Mouse (Mus musculus): ENCODE measurements around the gene Socs3. TPM values are rescaled to one million over a fixed set of nuclear protein-coding genes. Genes with fewer than 3 reads are reported as not detected.

Socs3 gene
- polyA plus RNA-seq, 1 experiment from 2014 or later, result 3.4 TPM

DNA sequence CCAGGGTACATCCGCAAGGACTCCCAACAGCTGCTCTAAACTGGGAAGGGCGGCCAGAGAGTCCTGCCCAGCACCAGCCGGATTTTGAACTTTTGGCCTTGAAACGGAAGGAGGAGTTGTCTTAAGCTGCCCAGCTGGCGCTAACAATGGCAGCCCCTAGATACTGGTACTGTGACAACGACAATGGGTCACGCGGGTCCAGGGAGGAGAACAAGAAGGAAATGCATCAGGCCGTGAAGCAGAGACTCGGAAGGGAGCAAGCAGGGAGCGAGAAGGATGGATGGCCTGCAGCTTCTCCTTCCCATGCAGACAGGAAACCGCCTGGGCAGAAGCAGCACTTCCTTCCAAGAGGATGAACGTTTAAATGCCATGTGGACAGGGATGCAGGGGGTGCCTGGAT is 14.2 kb downstream of the Socs3 start:
- H3K36me3 ChIP-seq (ENCODE audit: control insufficient read depth, insufficient read depth, low read length), result no peaks in the 10 kb centered on the region
- no peak overlapping the region for H3K9ac ChIP-seq (ENCODE audit: low read depth, low read length)
- H3K4me3 ChIP-seq (ENCODE audit: low read depth, low read length), result no peak overlapping the region
- H3K9me3 ChIP-seq (ENCODE audit: control insufficient read depth, low read length), result no peaks in the 10 kb centered on the region
- ATAC-seq (ENCODE audit: low FRiP score) (no peak), DNase-seq (ENCODE audit: low spot score) (no peak)
- no peak overlapping the region for H3K4me2 ChIP-seq (replicated peaks; ENCODE audit: low read depth, low read length)
- H3K27me3 ChIP-seq (ENCODE audit: control insufficient read depth, insufficient read depth, low read length), result peaks cover 2% of the 10 kb centered on the region
- no peak overlapping the region for H3K27ac ChIP-seq (ENCODE audit: low read depth, low read length)
- H3K4me1 ChIP-seq (replicated peaks; ENCODE audit: control insufficient read depth, insufficient read depth, low read length), result no peaks in the 10 kb centered on the region
- WGBS, result 48% methylated on average over 13 of the region's 13 CpGs

DNA sequence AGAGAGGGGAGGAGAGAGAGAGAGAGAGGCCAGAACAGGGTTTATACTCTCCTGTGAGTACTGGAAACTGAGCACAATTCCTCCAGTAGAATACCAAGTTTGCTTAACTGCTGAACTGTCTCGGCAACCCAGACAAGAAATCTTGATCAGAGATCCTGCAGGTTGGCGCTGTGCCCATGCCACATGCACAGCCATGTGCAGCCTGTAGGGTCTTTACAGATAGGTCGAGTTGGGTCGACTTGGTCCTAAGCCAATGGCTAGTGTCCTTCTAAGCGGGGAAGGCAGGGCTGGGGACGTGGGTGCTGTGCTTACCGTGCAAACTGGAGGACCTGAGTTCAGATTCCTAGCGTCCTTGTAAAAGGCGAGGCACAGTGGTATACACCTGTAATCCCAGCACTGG is 15.0 kb downstream of the Socs3 start:
- no peak overlapping the region for H3K9ac ChIP-seq (ENCODE audit: low read depth, low read length)
- ATAC-seq (ENCODE audit: low FRiP score) (no peak), DNase-seq (ENCODE audit: low spot score) (no peak)
- H3K4me1 ChIP-seq (replicated peaks; ENCODE audit: control insufficient read depth, insufficient read depth, low read length), result no peaks in the 10 kb centered on the region; the same call in 1 of the 2 replicates
- H3K9me3 ChIP-seq (ENCODE audit: control insufficient read depth, low read length), result no peaks in the 10 kb centered on the region
- no peak overlapping the region for H3K27ac ChIP-seq (ENCODE audit: low read depth, low read length)
- 91% methylated on average over 9 of the region's 9 CpGs for WGBS
- no peaks in the 10 kb centered on the region for H3K36me3 ChIP-seq (ENCODE audit: control insufficient read depth, insufficient read depth, low read length)
- H3K4me3 ChIP-seq (ENCODE audit: low read depth, low read length), result no peak overlapping the region
- H3K27me3 ChIP-seq (ENCODE audit: control insufficient read depth, insufficient read depth, low read length), result peaks cover 2% of the 10 kb centered on the region
- H3K4me2 ChIP-seq (replicated peaks; ENCODE audit: low read depth, low read length), result no peak overlapping the region

DNA sequence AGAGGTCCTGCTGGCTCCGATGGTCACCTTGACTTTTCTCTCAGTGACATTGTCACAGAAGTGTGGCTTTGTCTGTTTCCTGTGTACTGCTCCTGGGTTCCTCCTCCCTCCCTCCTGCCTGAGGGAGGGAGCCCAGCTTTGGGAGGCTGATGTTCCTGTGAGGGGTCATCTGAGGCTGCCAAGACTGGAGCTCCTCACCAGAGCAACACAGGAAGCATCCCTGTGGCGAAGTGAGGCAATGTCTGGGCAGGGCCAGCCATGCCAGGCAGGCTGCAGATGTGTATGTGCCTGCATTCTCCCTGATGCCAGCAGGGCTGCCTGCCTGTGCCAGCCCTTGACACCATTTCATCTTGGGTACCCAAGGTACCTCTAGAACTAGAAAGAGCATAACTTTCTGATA is 15.8 kb downstream of the Socs3 start:
- H3K27ac ChIP-seq (ENCODE audit: low read depth, low read length), result no peak overlapping the region
- 76% methylated on average over 2 of the region's 2 CpGs for WGBS

DNA sequence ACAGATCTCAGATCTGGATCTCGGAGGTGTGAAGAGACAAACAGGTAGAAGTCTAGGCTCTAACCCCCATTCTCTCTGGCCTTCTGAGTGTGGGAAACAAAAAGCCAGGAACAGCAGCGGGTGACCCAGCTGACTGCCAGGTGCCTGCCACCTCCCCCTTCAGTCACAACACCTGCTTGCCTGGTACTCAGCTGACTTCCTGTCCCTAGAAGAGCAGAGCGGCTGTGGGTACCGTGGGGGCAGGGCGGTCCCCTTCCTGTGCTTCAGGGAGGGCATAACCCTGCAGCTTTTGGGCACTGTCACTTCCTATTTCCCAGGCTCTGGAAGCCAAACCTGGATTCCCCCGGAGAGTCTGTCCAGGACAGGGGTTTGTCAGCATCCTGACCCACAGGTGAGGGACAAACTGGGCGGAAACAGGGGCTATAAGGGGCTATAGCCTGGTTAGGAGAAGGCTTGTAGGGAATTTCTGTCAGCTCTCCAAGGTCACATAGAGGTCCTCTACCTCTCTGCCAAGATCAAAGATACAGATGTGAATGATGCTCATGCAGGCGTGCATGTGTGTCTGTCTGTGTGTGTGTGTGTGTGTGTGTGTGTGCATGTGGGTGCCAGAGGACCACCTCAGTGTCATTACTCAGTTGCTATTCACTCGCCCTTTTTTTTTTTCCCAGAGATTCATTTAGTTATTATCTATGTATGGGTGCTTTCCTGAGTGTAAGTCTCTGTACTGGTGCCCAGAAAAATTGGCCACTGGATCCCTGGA is 17.5 kb downstream of the Socs3 start:
- no peak overlapping the region for H3K27ac ChIP-seq (ENCODE audit: low read depth, low read length)
- ATAC-seq (ENCODE audit: low FRiP score) (no peak), DNase-seq (ENCODE audit: low spot score) (no peak)

More for the DNA sequence above, 15.8 kb downstream of the Socs3 start:
- H3K4me2 ChIP-seq (replicated peaks; ENCODE audit: low read depth, low read length), result no peak overlapping the region
- peaks cover 3% of the 10 kb centered on the region for H3K4me1 ChIP-seq (replicated peaks; ENCODE audit: control insufficient read depth, insufficient read depth, low read length)
- H3K36me3 ChIP-seq (ENCODE audit: control insufficient read depth, insufficient read depth, low read length), result no peaks in the 10 kb centered on the region
- no peak for DNase-seq (ENCODE audit: low spot score)
- no peaks in the 10 kb centered on the region for H3K9me3 ChIP-seq (ENCODE audit: control insufficient read depth, low read length)
- no peak overlapping the region for H3K9ac ChIP-seq (ENCODE audit: low read depth, low read length)
- H3K27me3 ChIP-seq (ENCODE audit: control insufficient read depth, insufficient read depth, low read length), result peaks cover 5% of the 10 kb centered on the region
- no peak overlapping the region for H3K4me3 ChIP-seq (ENCODE audit: low read depth, low read length)
- ATAC-seq (ENCODE audit: low FRiP score), result no peak

DNA sequence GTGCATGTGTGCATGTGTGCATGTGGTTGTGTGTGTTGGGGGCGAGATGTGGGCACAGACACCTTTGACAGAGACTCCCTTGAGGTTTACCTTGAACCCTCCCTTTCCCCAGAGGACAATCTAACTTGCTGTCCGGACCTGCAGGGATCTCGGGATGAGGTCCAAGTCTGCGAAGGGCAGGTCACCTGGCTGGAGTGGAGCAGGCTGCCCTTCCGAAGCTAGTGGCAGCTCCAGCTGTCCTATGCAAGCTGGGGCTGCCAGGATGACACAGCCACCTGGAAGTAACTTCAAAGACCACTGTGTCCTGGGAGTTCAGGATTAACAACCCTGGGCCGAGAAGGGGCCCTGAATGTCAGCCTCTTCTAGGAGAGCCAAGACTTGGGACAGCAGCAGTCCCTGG is 18.5 kb downstream of the Socs3 start:
- peaks cover 3% of the 10 kb centered on the region for H3K4me1 ChIP-seq (replicated peaks; ENCODE audit: control insufficient read depth, insufficient read depth, low read length)
- H3K27me3 ChIP-seq (ENCODE audit: control insufficient read depth, insufficient read depth, low read length), result peaks cover 6% of the 10 kb centered on the region
- H3K9me3 ChIP-seq (ENCODE audit: control insufficient read depth, low read length), result no peaks in the 10 kb centered on the region
- H3K27ac ChIP-seq (ENCODE audit: low read depth, low read length), result no peak overlapping the region
- DNase-seq (ENCODE audit: low spot score) (no peak), ATAC-seq (ENCODE audit: low FRiP score) (no peak)
- no peak overlapping the region for H3K4me3 ChIP-seq (ENCODE audit: low read depth, low read length)
- no peak overlapping the region for H3K4me2 ChIP-seq (replicated peaks; ENCODE audit: low read depth, low read length)
- H3K9ac ChIP-seq (ENCODE audit: low read depth, low read length), result no peak overlapping the region
- WGBS, result 78% methylated on average over 6 of the region's 6 CpGs
- no peaks in the 10 kb centered on the region for H3K36me3 ChIP-seq (ENCODE audit: control insufficient read depth, insufficient read depth, low read length)

More for the DNA sequence above, 17.5 kb downstream of the Socs3 start:
- Histone ChIP-seq H3K4me3 (ENCODE audit: low read depth, low read length) (no peak overlapping the region), H3K9me3 (ENCODE audit: control insufficient read depth, low read length) (no peaks in the 10 kb centered on the region), H3K4me2 (replicated peaks; ENCODE audit: low read depth, low read length) (no peak overlapping the region), H3K4me1 (replicated peaks; ENCODE audit: control insufficient read depth, insufficient read depth, low read length) (peaks cover 3% of the 10 kb centered on the region), H3K27me3 (ENCODE audit: control insufficient read depth, insufficient read depth, low read length) (peaks cover 6% of the 10 kb centered on the region), H3K36me3 (ENCODE audit: control insufficient read depth, insufficient read depth, low read length) (no peaks in the 10 kb centered on the region), H3K9ac (ENCODE audit: low read depth, low read length) (no peak overlapping the region)
- WGBS, result 66% methylated on average over 9 of the region's 9 CpGs

DNA sequence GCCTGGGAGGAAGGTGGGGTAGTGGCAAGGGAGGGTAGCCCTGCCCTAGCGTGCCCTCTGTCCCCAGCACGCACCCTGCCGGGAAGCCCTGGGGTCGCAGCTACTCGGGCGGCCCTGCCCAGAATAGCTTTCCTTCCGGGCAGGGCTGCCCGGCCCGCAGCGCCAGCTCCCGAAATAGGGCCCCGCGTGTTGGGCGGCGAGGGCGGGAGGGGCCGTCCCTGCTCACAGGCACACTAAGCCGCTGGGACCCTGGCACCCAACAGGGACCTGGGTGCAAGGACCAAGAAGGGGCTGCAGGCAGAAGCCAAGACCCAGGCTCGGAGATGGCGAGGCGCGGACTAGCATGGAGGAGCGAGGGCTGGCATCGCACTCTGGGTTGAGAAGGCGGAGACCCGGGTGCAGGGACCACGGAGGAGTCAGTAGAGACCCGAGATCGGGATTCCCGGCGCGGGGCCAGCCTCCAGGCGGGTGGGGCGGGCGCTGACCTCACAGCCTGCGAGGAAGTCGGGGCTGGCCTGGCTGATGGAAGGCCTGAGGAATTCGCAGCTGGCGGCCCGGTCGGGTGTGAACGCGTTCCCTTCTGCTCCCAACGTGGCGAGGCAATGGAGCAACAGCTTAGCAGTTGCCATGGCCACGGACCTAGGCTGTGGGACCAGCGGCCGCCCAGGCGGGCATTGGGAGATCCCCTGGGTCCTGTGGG is 20.3 kb downstream of the Socs3 start:
- 2% methylated on average over 49 of the region's 49 CpGs for WGBS
- peak overlapping the region; percentile 23 for H3K4me3 ChIP-seq (ENCODE audit: low read depth, low read length)
- ATAC-seq (ENCODE audit: low FRiP score) (peak; percentile 90), DNase-seq (ENCODE audit: low spot score) (peak; percentile 81)
- no peak overlapping the region for H3K27ac ChIP-seq (ENCODE audit: low read depth, low read length)
- H3K4me2 ChIP-seq (replicated peaks; ENCODE audit: low read depth, low read length), result peak overlapping the region; percentile 65
- H3K9ac ChIP-seq (ENCODE audit: low read depth, low read length), result peak overlapping the region; percentile 55; the same call in 1 of the 2 replicates
- H3K4me1 ChIP-seq (replicated peaks; ENCODE audit: control insufficient read depth, insufficient read depth, low read length), result peaks cover 3% of the 10 kb centered on the region
- H3K36me3 ChIP-seq (ENCODE audit: control insufficient read depth, insufficient read depth, low read length), result no peaks in the 10 kb centered on the region
- H3K27me3 ChIP-seq (ENCODE audit: control insufficient read depth, insufficient read depth, low read length), result peaks cover 6% of the 10 kb centered on the region
- H3K9me3 ChIP-seq (ENCODE audit: control insufficient read depth, low read length), result no peaks in the 10 kb centered on the region

DNA sequence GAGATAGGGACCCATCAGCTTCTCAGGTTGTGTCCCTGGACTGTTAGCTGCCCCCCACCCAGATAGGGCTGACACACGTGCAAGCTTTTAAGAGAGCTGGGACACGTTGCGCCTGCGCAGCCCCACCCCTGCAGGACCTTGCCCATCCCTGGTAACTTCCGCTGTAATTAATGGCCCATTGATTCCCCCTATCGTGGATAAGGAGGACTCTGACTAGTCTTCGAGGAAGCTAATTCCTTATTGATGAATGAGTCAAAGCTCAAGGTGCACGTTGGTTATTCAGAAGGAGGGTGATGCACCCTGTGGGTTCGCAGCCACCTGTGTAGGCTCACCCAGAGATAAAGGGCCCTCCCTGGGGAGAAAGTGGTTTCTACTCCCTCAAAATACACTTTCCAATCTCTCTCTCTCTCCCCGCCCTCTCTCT is 22.8 kb downstream of the Socs3 start:
- ATAC-seq (ENCODE audit: low FRiP score), result no peak
- no peak overlapping the region for H3K27ac ChIP-seq (ENCODE audit: low read depth, low read length)
- 79% methylated on average over 10 of the region's 10 CpGs for WGBS
- no peak overlapping the region for H3K4me3 ChIP-seq (ENCODE audit: low read depth, low read length)
- no peaks in the 10 kb centered on the region for H3K9me3 ChIP-seq (ENCODE audit: control insufficient read depth, low read length)
- H3K9ac ChIP-seq (ENCODE audit: low read depth, low read length), result no peak overlapping the region
- H3K4me2 ChIP-seq (replicated peaks; ENCODE audit: low read depth, low read length), result no peak overlapping the region
- H3K27me3 ChIP-seq (ENCODE audit: control insufficient read depth, insufficient read depth, low read length), result peaks cover 6% of the 10 kb centered on the region
- peaks cover 3% of the 10 kb centered on the region for H3K4me1 ChIP-seq (replicated peaks; ENCODE audit: control insufficient read depth, insufficient read depth, low read length)
- no peaks in the 10 kb centered on the region for H3K36me3 ChIP-seq (ENCODE audit: control insufficient read depth, insufficient read depth, low read length)
- DNase-seq (ENCODE audit: low spot score), result no peak

DNA sequence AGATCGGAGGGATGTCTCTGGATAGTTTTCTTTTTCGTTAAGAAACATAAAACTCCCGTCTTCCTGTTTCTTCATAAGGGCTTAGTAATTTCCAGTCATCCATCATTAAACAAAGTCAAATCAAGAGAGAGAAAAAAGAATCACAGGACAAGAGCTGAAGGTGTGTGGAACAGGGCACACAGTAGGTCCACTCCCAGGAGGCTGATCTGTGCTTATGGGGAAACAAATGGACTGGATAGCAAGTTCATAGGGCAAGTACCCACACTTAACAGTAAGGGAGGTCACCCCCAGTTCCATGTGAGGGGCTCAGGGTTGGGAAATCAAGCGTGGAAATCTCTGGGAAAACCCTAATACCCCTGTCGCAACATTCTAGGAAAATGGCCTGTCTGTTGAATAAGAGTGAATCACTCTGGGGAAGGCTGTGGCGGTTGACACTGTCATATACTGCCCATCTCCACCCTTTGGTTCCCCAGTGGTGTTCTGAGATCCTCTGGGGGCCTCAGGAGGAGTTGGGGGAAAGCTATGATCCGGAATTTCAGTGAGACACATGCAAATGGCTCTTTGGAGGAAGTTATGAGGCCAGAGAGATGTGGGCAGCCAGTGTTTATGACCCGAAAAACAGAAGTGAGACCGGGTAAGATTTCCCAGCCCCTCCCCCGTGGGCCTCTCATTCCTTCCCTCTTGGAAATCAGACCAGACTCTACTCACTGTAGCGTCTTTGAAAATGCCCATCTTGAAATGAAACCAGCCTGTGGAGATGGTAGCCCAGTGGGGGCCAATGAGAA is 23.5 kb downstream of the Socs3 start:
- Histone ChIP-seq H3K9me3 (ENCODE audit: control insufficient read depth, low read length) (no peaks in the 10 kb centered on the region), H3K27me3 (ENCODE audit: control insufficient read depth, insufficient read depth, low read length) (peaks cover 6% of the 10 kb centered on the region), H3K4me1 (replicated peaks; ENCODE audit: control insufficient read depth, insufficient read depth, low read length) (peaks cover 7% of the 10 kb centered on the region), H3K27ac (ENCODE audit: low read depth, low read length) (no peak overlapping the region), H3K9ac (ENCODE audit: low read depth, low read length) (no peak overlapping the region), H3K4me2 (replicated peaks; ENCODE audit: low read depth, low read length) (no peak overlapping the region), H3K36me3 (ENCODE audit: control insufficient read depth, insufficient read depth, low read length) (no peaks in the 10 kb centered on the region), H3K4me3 (ENCODE audit: low read depth, low read length) (no peak overlapping the region)
- 81% methylated on average over 11 of the region's 11 CpGs for WGBS
- ATAC-seq (ENCODE audit: low FRiP score) (no peak), DNase-seq (ENCODE audit: low spot score) (no peak)

All from hindbrain, embryonic 11.5 days (tissue).